Mouse (Mus musculus): Measurements from ENCODE around the gene Prnd.

Gene Prnd

GRCm38 (mm10) chr2:131950598-131951095, at the start of gene Prnd:
Gene Prnd (plus strand): TSS chr2:131950861.
- in situ Hi-C loops (cut with MboI; ENCODE audit: unreplicated experiment in 2 of 2), result loop anchor here in 1 of 2 experiments (25.0 kb wide), 1 partner anchor 388 kb away; the partner anchor contains the start of gene Adra1d

- in situ Hi-C loops (cut with MboI; ENCODE audit: unreplicated experiment in 2 of 2), result loop anchor here in 1 of 2 experiments (5.0 kb wide), 1 partner anchor 35 kb away; no protein-coding TSS in a partner anchor
Measured at GRCm38 (mm10) chr2:131902423-131902822, 48.2 kb upstream of the Prnd start.

- in situ Hi-C loops (cut with MboI; ENCODE audit: unreplicated experiment in 2 of 2), result loop anchor here in 1 of 2 experiments (5.0 kb wide), 1 partner anchor 34 kb away; no protein-coding TSS in a partner anchor
Measured at GRCm38 (mm10) chr2:131902867-131903266, 47.8 kb upstream of the Prnd start.

GRCm38 (mm10) chr2:131905025-131905424, 45.6 kb upstream of the Prnd start:
- in situ Hi-C loops (cut with MboI; ENCODE audit: unreplicated experiment in 2 of 2), result no loop called here

GRCm38 (mm10) chr2:131905776-131906175, 44.9 kb upstream of the Prnd start:
- in situ Hi-C loops (cut with MboI; ENCODE audit: unreplicated experiment in 2 of 2), result no loop called here

DNA sequence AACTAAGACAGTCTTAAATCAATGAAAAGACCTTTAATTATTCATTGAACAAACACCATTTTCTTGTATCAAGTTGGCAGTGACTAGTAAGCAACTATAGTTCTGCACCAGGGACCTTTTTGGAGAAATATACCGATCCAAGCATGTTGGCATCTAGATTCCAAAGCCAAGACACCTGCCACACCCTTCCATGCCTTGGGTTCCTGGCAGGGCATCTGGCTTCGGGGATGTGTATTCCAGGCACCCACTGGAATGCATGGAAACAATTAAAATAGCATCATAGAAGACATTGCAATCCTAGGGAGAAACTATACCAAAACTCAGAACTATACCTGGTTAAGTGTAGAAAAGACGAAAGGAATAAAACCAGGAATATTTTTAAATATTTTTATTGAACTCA, 44.4 kb upstream of the Prnd start:
- in situ Hi-C loops (cut with MboI; ENCODE audit: unreplicated experiment in 2 of 2), result no loop called here

DNA sequence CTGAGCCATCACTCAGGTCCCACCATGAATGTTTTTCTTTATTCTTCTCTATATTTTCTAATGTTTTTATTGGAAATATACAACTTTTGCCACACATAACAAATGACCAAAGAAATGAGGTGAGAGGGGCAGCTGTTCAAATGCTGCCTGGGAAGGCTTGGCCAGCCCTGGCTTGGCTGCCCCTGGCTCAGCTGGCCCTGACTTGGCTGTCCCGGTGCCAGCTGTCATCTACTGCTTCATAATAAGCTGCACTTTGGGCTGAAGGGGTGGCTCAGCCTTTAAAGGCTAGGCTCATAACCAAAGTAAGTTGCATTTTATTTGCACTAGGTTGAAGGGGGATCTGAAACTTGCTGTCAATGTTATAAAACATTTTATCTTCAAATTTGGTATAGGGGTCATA, 43.8 kb upstream of the Prnd start:
- in situ Hi-C loops (cut with MboI; ENCODE audit: unreplicated experiment in 2 of 2), result no loop called here

DNA sequence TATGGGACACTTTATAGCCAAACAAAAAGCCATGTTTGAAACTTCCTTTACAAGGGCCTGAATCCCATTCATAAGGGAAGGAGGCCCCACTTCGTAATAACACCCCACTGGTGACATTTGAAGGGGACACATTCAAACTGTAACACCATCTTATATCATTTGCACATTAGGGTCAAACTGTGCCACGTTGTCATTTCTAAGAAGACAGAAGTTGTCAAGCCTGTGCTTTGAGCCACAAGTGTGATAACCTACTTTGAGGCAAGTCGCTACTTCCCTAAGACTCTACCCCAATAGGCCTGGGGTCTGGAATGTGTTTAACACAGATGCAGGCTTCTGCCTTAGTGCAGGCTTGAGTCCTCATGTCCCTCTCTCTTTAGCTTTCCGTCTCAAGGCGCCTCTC, 43.4 kb upstream of the Prnd start:
- in situ Hi-C loops (cut with MboI; ENCODE audit: unreplicated experiment in 2 of 2), result no loop called here

- in situ Hi-C loops (cut with MboI; ENCODE audit: unreplicated experiment in 2 of 2), result no loop called here
Measured at GRCm38 (mm10) chr2:131908351-131908861, 42.3 kb upstream of the Prnd start.

DNA sequence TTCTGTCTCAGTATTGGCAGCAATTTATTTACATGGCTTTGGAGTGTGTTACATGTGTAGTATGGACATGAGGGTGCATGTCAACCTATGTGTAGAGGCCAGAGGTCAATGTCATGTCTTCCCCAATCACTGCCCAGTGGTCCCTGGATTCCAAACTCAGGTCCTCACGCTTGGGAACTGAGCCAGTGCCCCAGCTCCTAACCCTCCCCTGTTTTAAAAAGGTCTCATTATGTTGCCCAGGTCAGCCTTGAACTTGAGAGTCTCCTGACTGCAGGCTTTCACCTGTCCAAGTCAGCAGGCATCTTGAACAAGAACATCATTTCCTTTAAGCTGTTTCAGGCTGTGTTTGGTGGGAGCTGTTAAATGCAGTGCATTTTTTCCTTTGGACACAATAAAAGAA, 41.8 kb upstream of the Prnd start:
- in situ Hi-C loops (cut with MboI; ENCODE audit: unreplicated experiment in 2 of 2), result no loop called here

DNA sequence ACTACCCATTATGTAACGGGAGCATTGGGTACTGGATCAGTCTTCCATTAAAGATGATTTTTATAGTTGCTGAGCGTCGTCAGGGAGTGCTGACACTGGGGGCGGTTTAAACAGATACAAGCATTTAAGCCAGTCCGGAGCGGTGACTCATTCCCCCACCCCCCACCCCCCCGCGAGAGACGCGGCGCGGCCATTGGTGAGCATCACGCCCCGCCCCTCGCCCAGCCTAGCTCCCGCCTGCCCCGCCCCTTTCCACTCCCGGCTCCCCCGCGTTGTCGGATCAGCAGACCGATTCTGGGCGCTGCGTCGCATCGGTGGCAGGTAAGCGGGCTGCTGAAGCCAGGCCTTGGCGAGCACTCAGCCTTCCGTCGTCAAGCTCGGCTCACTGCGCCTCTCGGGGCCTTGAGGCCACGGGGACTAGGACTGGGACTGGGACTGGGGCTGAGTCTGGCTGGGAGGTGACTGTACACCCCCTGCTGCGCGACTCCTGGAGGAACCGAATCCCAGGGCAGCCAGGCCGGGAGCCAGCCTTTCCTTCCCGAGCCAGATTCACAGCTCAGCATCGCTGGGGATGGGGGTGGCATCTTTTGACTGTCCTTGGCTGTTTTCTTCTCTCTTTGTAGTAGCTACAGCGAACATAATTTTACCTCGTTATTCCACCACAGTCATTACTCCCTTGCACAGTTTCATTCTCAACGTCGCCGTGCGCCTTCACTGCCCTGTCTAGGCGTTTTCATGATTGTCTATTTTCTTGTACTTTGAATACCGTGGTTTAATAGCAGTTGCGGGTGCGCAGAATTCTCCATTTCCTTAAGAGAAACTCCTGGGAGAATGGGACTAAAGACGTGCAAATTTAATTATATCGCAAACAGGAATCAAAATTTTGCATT, 40.7 kb upstream of the Prnd start, which contains the start of the genes Prnp and Prn:
Prnp (plus strand) TSS at position 246 of the 890 bp plus-strand sequence.
Prn (plus strand) TSS at position 275 of the 890 bp plus-strand sequence.
- in situ Hi-C loops (cut with MboI; ENCODE audit: unreplicated experiment in 2 of 2), result no loop called here

DNA sequence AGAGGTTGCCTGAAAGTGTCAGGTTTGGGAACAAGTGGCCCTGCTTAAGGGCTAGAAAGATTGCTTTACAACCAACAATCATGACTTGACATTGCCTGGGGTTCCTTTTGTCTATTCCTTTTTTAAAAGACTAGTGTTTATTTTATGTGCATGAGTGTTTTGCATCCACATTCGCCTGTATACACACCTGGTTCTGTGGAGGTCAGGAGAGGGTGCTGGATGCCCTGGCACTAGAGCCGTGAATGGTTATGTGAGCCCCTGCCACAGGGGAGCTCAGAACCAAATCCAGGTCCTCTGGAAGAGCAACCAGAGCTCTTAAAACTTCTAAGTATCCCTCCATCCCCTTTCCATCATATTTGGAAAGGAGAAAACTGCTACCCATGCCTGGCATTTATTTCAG, 39.8 kb upstream of the Prnd start:
- in situ Hi-C loops (cut with MboI; ENCODE audit: unreplicated experiment in 2 of 2), result no loop called here

- in situ Hi-C loops (cut with MboI; ENCODE audit: unreplicated experiment in 2 of 2), result no loop called here
Measured at GRCm38 (mm10) chr2:131911341-131911740, 39.3 kb upstream of the Prnd start.

DNA sequence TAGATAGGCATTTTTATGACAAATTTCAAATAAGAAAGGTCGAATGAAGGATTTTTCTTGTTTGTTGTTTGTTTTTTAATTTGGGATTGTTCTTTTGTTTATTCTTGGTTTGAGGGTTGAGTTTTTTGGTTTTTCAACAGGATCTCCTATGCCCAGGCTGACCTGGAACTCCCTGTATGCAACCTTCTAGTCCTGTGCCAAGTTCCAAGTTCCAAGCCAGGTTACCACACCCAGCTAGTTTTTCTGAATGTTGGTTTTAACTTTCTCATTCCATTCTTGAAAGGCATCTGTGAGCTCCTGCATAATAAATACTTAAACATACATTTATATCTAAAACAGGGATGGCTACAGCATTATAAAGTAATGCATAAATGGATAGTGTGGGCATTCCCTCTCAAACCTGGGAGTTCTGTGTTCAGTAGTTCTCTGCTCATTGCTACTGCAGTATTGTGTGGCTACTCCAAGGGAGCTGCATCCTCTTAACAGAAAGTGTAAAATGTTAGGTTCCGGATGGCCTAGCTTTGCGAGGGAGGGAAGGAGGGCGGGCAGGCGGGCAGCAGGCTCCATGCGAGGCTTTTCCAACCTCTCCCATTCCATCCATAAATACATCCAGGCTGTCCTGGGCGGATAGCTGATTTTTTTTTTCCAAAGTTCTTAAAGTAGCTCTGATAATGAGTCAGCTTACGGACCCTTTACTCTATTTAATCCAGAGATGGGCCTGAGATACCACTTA, 38.0 kb upstream of the Prnd start:
- in situ Hi-C loops (cut with MboI; ENCODE audit: unreplicated experiment in 2 of 2), result no loop called here

DNA sequence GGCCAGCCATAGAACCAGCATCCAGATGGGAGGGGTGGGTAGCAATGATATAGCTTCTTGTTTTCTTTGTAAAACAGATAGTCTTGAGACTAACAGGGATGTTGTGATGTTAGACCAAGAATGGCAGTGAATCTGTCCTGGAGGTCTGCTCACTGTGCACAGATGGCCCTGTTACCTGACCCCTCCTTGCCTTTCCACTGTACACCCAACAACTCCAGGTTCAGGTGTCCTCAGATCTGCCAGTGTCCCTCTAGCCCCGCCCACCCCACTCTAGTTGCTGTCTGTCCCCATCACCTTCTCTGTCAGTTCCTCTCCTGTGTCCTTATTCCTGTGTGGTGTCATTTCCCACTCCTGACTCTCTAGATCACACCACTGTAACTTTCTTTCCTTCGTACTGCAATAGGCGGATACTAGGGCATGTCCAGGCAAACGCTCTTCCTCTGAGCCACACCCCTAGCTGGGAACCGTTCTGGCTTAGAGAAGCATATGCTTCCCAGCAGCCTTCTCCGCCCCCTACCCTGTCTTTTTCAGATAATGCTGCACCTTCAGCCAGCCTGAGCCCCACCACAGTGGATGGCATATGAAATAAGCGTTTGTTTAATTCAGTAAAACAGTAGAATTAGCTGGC, 18.3 kb upstream of the Prnd start:
- in situ Hi-C loops (cut with MboI; ENCODE audit: unreplicated experiment in 2 of 2), result loop anchor here in 1 of 2 experiments (25.0 kb wide), 1 partner anchor 395 kb away; no protein-coding TSS in a partner anchor

GRCm38 (mm10) chr2:131933013-131933412, 17.6 kb upstream of the Prnd start:
- in situ Hi-C loops (cut with MboI; ENCODE audit: unreplicated experiment in 2 of 2), result loop anchor here in 1 of 2 experiments (25.0 kb wide), 1 partner anchor 396 kb away; no protein-coding TSS in a partner anchor

GRCm38 (mm10) chr2:131933598-131933997, 17.1 kb upstream of the Prnd start:
- in situ Hi-C loops (cut with MboI; ENCODE audit: unreplicated experiment in 2 of 2), result loop anchor here in 1 of 2 experiments (25.0 kb wide), 1 partner anchor 396 kb away; no protein-coding TSS in a partner anchor

- in situ Hi-C loops (cut with MboI; ENCODE audit: unreplicated experiment in 2 of 2), result loop anchor here in 1 of 2 experiments (25.0 kb wide), 1 partner anchor 397 kb away; no protein-coding TSS in a partner anchor
Measured at GRCm38 (mm10) chr2:131934243-131934642, 16.4 kb upstream of the Prnd start.

DNA sequence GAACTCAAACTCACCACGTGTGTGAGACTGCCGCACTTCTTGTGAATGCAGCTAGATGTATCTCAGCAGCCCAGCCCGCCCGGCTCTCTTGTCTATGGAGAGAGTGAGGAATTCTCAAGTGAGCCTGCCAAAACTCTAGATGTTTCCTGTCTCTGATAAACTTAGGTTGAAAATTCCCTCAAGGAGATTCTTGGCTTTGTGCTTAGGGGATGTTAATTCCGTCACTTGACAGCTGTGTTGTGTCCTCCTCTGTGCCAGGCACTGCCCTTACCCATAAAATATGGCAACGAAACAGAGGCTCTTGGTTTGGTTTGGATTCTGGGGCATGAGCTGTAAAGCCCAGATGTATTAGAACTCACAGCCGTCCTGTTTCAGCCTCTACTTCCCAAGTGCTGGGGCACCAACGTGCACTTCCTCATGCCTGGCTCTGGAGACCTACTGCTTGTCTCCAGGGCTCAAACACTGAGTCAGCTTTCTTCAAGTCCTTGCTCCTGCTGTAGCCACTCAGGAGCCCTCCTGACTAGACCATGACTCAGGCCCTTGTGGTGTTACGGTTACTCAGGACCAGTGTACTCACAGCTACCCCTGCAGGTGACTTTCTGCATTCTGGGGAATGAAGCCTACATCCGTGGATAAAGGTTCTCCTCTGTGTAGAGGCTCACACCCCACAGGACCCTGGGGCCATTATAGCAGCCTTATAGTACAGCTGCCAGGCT, 15.1 kb upstream of the Prnd start:
- in situ Hi-C loops (cut with MboI; ENCODE audit: unreplicated experiment in 2 of 2), result loop anchor here (5.0 to 25.0 kb wide), 4 partner anchors 33 to 398 kb away; no protein-coding TSS in a partner anchor
